Mouse (Mus musculus): Measurements from ENCODE around the gene Bnip1. TPM values are rescaled to one million over a fixed set of nuclear protein-coding genes. Genes with fewer than 3 reads are reported as not detected.

Gene Bnip1
- polyA plus RNA-seq (2017; shearing (Covaris generic)) = 29.9 TPM

DNA sequence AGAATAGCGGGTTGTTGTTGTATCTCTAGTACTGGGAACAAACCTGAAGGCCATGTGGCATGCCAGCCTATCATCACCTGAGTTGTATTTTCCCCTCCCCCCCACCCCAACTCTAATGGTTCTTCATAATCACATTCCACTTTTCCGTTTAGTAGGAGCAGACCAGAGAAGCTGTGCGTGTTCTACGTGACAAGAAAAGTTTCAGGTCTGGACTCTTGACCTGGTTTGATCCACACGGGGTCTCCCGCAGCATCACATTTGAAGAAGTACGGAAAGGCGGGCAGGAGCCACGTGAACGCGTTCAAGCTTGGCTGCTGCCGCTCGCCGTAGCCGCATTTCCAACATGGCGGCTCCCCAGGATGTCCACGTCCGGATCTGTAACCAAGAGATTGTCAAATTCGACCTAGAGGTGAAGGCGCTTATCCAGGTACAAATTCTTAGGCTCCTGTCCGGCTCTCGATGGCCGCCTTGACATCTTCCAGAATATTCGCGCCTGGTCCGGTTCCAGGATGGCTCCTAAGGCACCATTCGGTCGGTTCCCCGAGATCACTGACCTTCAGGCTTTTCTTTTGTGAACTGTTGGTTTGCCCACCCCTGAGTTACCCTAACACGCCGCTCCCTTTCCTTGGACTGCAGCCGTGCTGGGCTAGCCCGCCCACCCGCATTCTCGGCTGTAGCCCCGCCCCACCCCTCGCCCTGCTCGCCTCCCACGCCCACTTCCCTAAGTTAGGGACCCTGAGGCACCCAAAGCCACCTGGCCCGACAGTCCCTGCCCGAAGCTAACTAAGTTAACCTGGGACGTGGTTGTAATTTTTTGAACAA lies at the start of gene Bnip1:
TSS of gene Bnip1 (plus strand) at position 317 of the 822 bp plus-strand sequence.

Other genes starting within 250 kb of the Bnip1 start
- 105 TPM for gene Ergic1, start 219.6 kb upstream of the Bnip1 start, polyA plus RNA-seq (2017; shearing (Covaris generic))
- 27.1 TPM for gene Dusp1, start 218.9 kb upstream of the Bnip1 start, polyA plus RNA-seq (2017; shearing (Covaris generic))
- gene Atp6v0e, start 117.8 kb upstream of the Bnip1 start, polyA plus RNA-seq (2017; shearing (Covaris generic)) = 369 TPM
- gene Crebrf, start 65.4 kb upstream of the Bnip1 start, polyA plus RNA-seq (2017; shearing (Covaris generic)) = 99.3 TPM
- gene Nkx2-5, start 63.9 kb downstream of the Bnip1 start, polyA plus RNA-seq (2017; shearing (Covaris generic)) = not detected
- 1.1 TPM for gene Kifc5b, start 136.0 kb downstream of the Bnip1 start, polyA plus RNA-seq (2017; shearing (Covaris generic))
- gene Phf1, start 152.0 kb downstream of the Bnip1 start, polyA plus RNA-seq (2017; shearing (Covaris generic)) = 144 TPM
- 173 TPM for gene Cuta, start 158.5 kb downstream of the Bnip1 start, polyA plus RNA-seq (2017; shearing (Covaris generic))
- gene Syngap1, start 160.2 kb downstream of the Bnip1 start, polyA plus RNA-seq (2017; shearing (Covaris generic)) = not detected
- gene Zbtb9, start 192.1 kb downstream of the Bnip1 start, polyA plus RNA-seq (2017; shearing (Covaris generic)) = 26.9 TPM
- 1.5 TPM for gene Bak1, start 247.9 kb downstream of the Bnip1 start, polyA plus RNA-seq (2017; shearing (Covaris generic))